Mouse (Mus musculus) kidney, adult 2 months (tissue): ENCODE measurements around the gene Hes2. TPM values are rescaled to one million over a fixed set of nuclear protein-coding genes. Genes with fewer than 3 reads are reported as not detected.
A peak's percentile ranks its signal among the peaks of the same experiment; 100 is the strongest.

Source experiments
- DNase-seq: peaks from one replicate; pipeline ENCODE4 v3.0.0; 2021
- H3K27ac ChIP-seq: fragments of 200-500 bp; 2 replicates; pipeline ENCODE4 v1.5.1; 2012; ENCODE audit warnings: low read depth, low read length, control low read depth, inconsistent platforms; ENCODE audit not compliant: insufficient read depth
- H3K27me3 ChIP-seq: fragments of 200-500 bp; replicated peaks from 2 replicates; pipeline ENCODE4 v1.6.1; 2012; ENCODE audit warnings: mild to moderate bottlenecking, moderate library complexity, low read length, inconsistent platforms; ENCODE audit not compliant: control insufficient read depth, insufficient read depth
- H3K36me3 ChIP-seq: fragments of 200-500 bp; 2 replicates; pipeline ENCODE4 v1.6.1; 2012; ENCODE audit warnings: mild to moderate bottlenecking, moderate library complexity, low read length, inconsistent platforms; ENCODE audit not compliant: control insufficient read depth, insufficient read depth
- H3K4me1 ChIP-seq: fragments of 200-500 bp; 2 replicates; pipeline ENCODE4 v1.6.1; 2011; ENCODE audit warnings: low read length; ENCODE audit not compliant: control insufficient read depth, insufficient read depth
- H3K4me3 ChIP-seq: fragments of 200-500 bp; 2 replicates; pipeline ENCODE4 v1.5.1; 2011; ENCODE audit warnings: mild to moderate bottlenecking, low read depth, low read length, control low read depth; ENCODE audit not compliant: insufficient read depth
- CTCF ChIP-seq: fragments of 200-500 bp; conservative IDR thresholded peaks from 2 replicates; pipeline ENCODE4 v1.5.1; 2011; ENCODE audit warnings: low read depth, mild to moderate bottlenecking, control low read depth, low read length, moderate library complexity, mixed read lengths; ENCODE audit not compliant: insufficient read depth, insufficient read length
- POLR2A ChIP-seq: fragments of 200-500 bp; IDR thresholded peaks from one replicate; pipeline ENCODE4 v1.6.1; 2011; ENCODE audit warnings: low read depth, low read length, control low read depth
- WGBS: fragments of 180-500 bp; shearing (Covaris S2); methylation state at CpG from one replicate; pipeline ENCODE4 v1.1.7; 2018; 5-methylcytosine and 5-hydroxymethylcytosine counted together
- polyA plus RNA-seq: library from polyadenylated mRNA; depleted of rRNA; stranded (reverse); fragments of >200 nt; gene quantifications from 2 replicates; pipeline ENCODE4 v1.2.3, GENCODE M21; 2012

Gene Hes2
- polyA plus RNA-seq, 1 experiment: 1.0 TPM

GRCm38 (mm10) chr4:152133213-152133612, 25.5 kb upstream of the Hes2 start:
- peaks cover 16% of the 10 kb centered on the region for H3K4me1 ChIP-seq
- no peak overlapping the region for H3K27ac ChIP-seq
- no peaks in the 10 kb centered on the region for H3K27me3 ChIP-seq
- no peak for DNase-seq
- no peak overlapping the region for H3K4me3 ChIP-seq
- WGBS: 76% methylated on average over 5 of the region's 5 CpGs
- no peaks in the 10 kb centered on the region for H3K36me3 ChIP-seq
- TF ChIP-seq POLR2A (no peak), CTCF (no peak)

GRCm38 (mm10) chr4:152134507-152134906, 24.2 kb upstream of the Hes2 start:
- H3K27ac ChIP-seq: no peak overlapping the region
- H3K4me3 ChIP-seq: no peak overlapping the region
- H3K27me3 ChIP-seq: no peaks in the 10 kb centered on the region
- H3K36me3 ChIP-seq: no peaks in the 10 kb centered on the region
- H3K4me1 ChIP-seq: peaks cover 18% of the 10 kb centered on the region
- TF ChIP-seq CTCF (peak; percentile 77), POLR2A (no peak)
- peak; percentile 78 for DNase-seq

- Histone ChIP-seq H3K4me1 (peaks cover 12% of the 10 kb centered on the region), H3K27ac (no peak overlapping the region), H3K27me3 (no peaks in the 10 kb centered on the region), H3K4me3 (no peak overlapping the region), H3K36me3 (no peaks in the 10 kb centered on the region)
- TF ChIP-seq POLR2A (no peak), CTCF (no peak)
- DNase-seq: peak; percentile 68
- WGBS: 58% methylated on average over 12 of the region's 12 CpGs
Measured at GRCm38 (mm10) chr4:152135363-152135762, 23.3 kb upstream of the Hes2 start.

- DNase-seq: no peak
- Histone ChIP-seq H3K36me3 (no peaks in the 10 kb centered on the region), H3K27ac (no peak overlapping the region), H3K4me3 (no peak overlapping the region), H3K4me1 (peaks cover 12% of the 10 kb centered on the region), H3K27me3 (no peaks in the 10 kb centered on the region)
- TF ChIP-seq CTCF: peak; percentile 62
- TF ChIP-seq POLR2A: no peak
- WGBS: 43% methylated on average over 6 of the region's 6 CpGs
Measured at GRCm38 (mm10) chr4:152136112-152136875, 22.4 kb upstream of the Hes2 start.

GRCm38 (mm10) chr4:152136876-152137250, 21.8 kb upstream of the Hes2 start:
- no peak for DNase-seq
- Histone ChIP-seq H3K4me1 (peaks cover 9% of the 10 kb centered on the region), H3K27me3 (no peaks in the 10 kb centered on the region), H3K36me3 (no peaks in the 10 kb centered on the region), H3K4me3 (no peak overlapping the region), H3K27ac (no peak overlapping the region)
- WGBS: 95% methylated on average over 2 of the region's 2 CpGs
- TF ChIP-seq CTCF (no peak), POLR2A (no peak)

GRCm38 (mm10) chr4:152138497-152139260, 20.0 kb upstream of the Hes2 start:
- Histone ChIP-seq H3K36me3 (no peaks in the 10 kb centered on the region), H3K4me1 (peaks cover 8% of the 10 kb centered on the region), H3K4me3 (peak overlapping the region; percentile 61), H3K27me3 (no peaks in the 10 kb centered on the region), H3K27ac (peak overlapping the region; percentile 47; the same call in 1 of the 2 replicates)
- 2% methylated on average over 51 of the region's 51 CpGs for WGBS
- no peak for TF ChIP-seq POLR2A
- TF ChIP-seq CTCF: peak; percentile 87
- peak; percentile 91 for DNase-seq

- no peak for TF ChIP-seq POLR2A
- TF ChIP-seq CTCF: peak; percentile 83
- H3K4me1 ChIP-seq: peaks cover 3% of the 10 kb centered on the region; the same call in 1 of the 2 replicates
- WGBS: 28% methylated on average over 6 of the region's 6 CpGs
- no peaks in the 10 kb centered on the region for H3K27me3 ChIP-seq
- H3K36me3 ChIP-seq: no peaks in the 10 kb centered on the region
- H3K4me3 ChIP-seq: no peak overlapping the region
- DNase-seq: peak; percentile 72
- H3K27ac ChIP-seq: no peak overlapping the region
Measured at GRCm38 (mm10) chr4:152140441-152140840, 18.2 kb upstream of the Hes2 start.
